Mouse (Mus musculus): Measurements from ENCODE around the gene Tmem217. TPM values are rescaled to one million over a fixed set of nuclear protein-coding genes. Genes with fewer than 3 reads are reported as not detected.

The Tmem217 gene
- polyA plus RNA-seq, 1 experiment from 2014 or later = 0.51 TPM

DNA sequence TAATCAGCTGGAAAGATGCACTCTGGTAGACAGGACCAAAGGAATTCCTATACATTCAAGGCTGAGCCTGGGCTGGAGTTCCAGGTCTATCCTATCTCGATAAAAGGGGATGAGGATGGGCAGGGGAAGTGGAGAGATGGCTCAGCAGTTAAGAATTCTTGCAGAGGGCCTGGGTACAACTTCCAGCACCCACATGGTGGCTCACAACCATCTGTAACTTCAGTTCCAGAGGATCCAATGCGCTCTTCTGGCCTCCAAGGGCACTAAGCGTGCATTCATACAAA lies 55.2 kb downstream of the Tmem217 start:
- no peak for TF ChIP-seq CTCF (IDR thresholded peaks at IDR 0.05; ENCODE audit: low read depth)
- 97% methylated on average over 3 of the region's 3 CpGs for WGBS
- H3K4me2 ChIP-seq (ENCODE audit: low read length) = no peak overlapping the region
- H3K27ac ChIP-seq = no peak overlapping the region
- no peak overlapping the region for H3K9ac ChIP-seq (ENCODE audit: low read depth, low read length)
- DNase-seq (ENCODE audit: low spot score) = no peak
- no peak overlapping the region for H3K4me3 ChIP-seq (replicated peaks; ENCODE audit: low read depth, low read length)
- H3K4me1 ChIP-seq (replicated peaks; ENCODE audit: insufficient read depth, low read length) = peaks cover 6% of the 10 kb centered on the region; the same call in 1 of the 2 replicates
- no peaks in the 10 kb centered on the region for H3K27me3 ChIP-seq (ENCODE audit: insufficient read depth, low read length)
- ATAC-seq (replicated peaks; ENCODE audit: low FRiP score, low read depth) = no peak
- peaks cover 13% of the 10 kb centered on the region for H3K36me3 ChIP-seq (ENCODE audit: insufficient read depth, low read length)
- no peaks in the 10 kb centered on the region for H3K9me3 ChIP-seq (replicated peaks; ENCODE audit: low read length)

DNA sequence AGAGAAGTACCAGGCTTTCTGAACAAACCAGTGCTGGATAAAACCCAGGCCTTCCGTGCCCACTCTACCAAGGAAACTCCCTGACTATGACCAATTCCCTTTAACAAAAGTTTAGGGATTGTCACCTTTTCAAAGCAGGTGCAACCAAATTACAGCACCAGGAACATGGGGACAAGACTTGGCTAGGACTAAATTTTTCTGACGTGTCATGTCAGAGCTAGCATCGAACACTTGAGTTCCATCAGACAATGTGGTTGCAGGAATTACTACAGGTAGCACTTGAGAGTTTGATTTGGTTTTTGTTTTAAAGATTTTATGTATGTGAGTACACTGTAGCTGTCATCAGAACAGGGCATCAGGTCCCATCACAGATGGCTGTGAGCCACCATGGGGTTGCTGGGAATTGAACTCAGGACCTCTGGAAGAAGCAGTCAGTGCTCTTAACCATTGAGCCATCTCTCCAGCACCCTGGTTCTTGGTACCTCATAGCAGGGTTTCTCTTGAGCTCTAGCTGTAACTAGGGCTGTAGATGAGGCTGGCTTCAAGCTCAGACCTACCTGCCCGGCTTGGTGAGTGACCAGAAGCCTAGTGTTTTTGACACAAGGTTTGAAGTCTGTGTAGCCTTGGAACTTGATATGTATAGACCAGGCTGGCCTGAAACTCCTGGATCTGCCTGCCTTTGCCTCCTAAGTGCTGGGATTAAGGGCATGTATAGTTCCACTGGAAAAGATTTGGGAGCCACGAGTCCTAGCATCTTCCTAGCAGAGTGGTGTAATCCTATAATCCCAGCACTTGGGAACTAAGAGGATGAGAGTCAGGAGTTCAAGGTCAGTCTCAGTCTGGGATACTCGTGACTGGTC lies 55.7 kb downstream of the Tmem217 start:
- no peak for TF ChIP-seq CTCF (IDR thresholded peaks at IDR 0.05; ENCODE audit: low read depth)
- Histone ChIP-seq H3K27me3 (ENCODE audit: insufficient read depth, low read length) (no peaks in the 10 kb centered on the region), H3K36me3 (ENCODE audit: insufficient read depth, low read length) (peaks cover 13% of the 10 kb centered on the region), H3K4me3 (replicated peaks; ENCODE audit: low read depth, low read length) (no peak overlapping the region), H3K27ac (no peak overlapping the region), H3K4me1 (replicated peaks; ENCODE audit: insufficient read depth, low read length) (peaks cover 6% of the 10 kb centered on the region; the same call in 1 of the 2 replicates), H3K4me2 (ENCODE audit: low read length) (no peak overlapping the region), H3K9me3 (replicated peaks; ENCODE audit: low read length) (no peaks in the 10 kb centered on the region), H3K9ac (ENCODE audit: low read depth, low read length) (no peak overlapping the region)
- DNase-seq (ENCODE audit: low spot score) (no peak), ATAC-seq (replicated peaks; ENCODE audit: low FRiP score, low read depth) (no peak)
- WGBS = 80% methylated on average over 6 of the region's 6 CpGs

- Histone ChIP-seq H3K4me3 (replicated peaks; ENCODE audit: low read depth, low read length) (no peak overlapping the region), H3K27me3 (ENCODE audit: insufficient read depth, low read length) (no peaks in the 10 kb centered on the region), H3K4me2 (ENCODE audit: low read length) (no peak overlapping the region), H3K4me1 (replicated peaks; ENCODE audit: insufficient read depth, low read length) (peaks cover 6% of the 10 kb centered on the region; the same call in 1 of the 2 replicates), H3K36me3 (ENCODE audit: insufficient read depth, low read length) (peaks cover 13% of the 10 kb centered on the region), H3K27ac (no peak overlapping the region), H3K9me3 (replicated peaks; ENCODE audit: low read length) (no peaks in the 10 kb centered on the region), H3K9ac (ENCODE audit: low read depth, low read length) (no peak overlapping the region)
- no peak for ATAC-seq (replicated peaks; ENCODE audit: low FRiP score, low read depth)
- 59% methylated on average over 7 of the region's 8 CpGs for WGBS
- no peak for TF ChIP-seq CTCF (IDR thresholded peaks at IDR 0.05; ENCODE audit: low read depth)
- no peak for DNase-seq (ENCODE audit: low spot score)
These were observed 57.5 kb downstream of the Tmem217 start for GRCm38 (mm10) chr17:29494732-29495076.

GRCm38 (mm10) chr17:29494062-29494731 lies 58.0 kb downstream of the Tmem217 start:
- H3K4me1 ChIP-seq (replicated peaks; ENCODE audit: insufficient read depth, low read length) = peaks cover 6% of the 10 kb centered on the region; the same call in 1 of the 2 replicates
- H3K9me3 ChIP-seq (replicated peaks; ENCODE audit: low read length) = no peaks in the 10 kb centered on the region
- no peak for TF ChIP-seq CTCF (IDR thresholded peaks at IDR 0.05; ENCODE audit: low read depth)
- 63% methylated on average over 10 of the region's 10 CpGs for WGBS
- H3K4me2 ChIP-seq (ENCODE audit: low read length) = no peak overlapping the region
- no peak overlapping the region for H3K9ac ChIP-seq (ENCODE audit: low read depth, low read length)
- H3K36me3 ChIP-seq (ENCODE audit: insufficient read depth, low read length) = peaks cover 13% of the 10 kb centered on the region
- no peak for ATAC-seq (replicated peaks; ENCODE audit: low FRiP score, low read depth)
- no peak overlapping the region for H3K4me3 ChIP-seq (replicated peaks; ENCODE audit: low read depth, low read length)
- DNase-seq (ENCODE audit: low spot score) = no peak
- no peaks in the 10 kb centered on the region for H3K27me3 ChIP-seq (ENCODE audit: insufficient read depth, low read length)
- H3K27ac ChIP-seq = no peak overlapping the region; the same call in 1 of the 2 replicates

- Histone ChIP-seq H3K36me3 (ENCODE audit: insufficient read depth, low read length) (peaks cover 13% of the 10 kb centered on the region), H3K4me3 (replicated peaks; ENCODE audit: low read depth, low read length) (peak overlapping the region; percentile 96; the same call in 1 of the 2 replicates), H3K4me1 (replicated peaks; ENCODE audit: insufficient read depth, low read length) (peaks cover 6% of the 10 kb centered on the region; the same call in 1 of the 2 replicates), H3K9me3 (replicated peaks; ENCODE audit: low read length) (no peaks in the 10 kb centered on the region), H3K9ac (ENCODE audit: low read depth, low read length) (no peak overlapping the region), H3K27me3 (ENCODE audit: insufficient read depth, low read length) (no peaks in the 10 kb centered on the region), H3K27ac (peak overlapping the region; percentile 94; the same call in 1 of the 2 replicates), H3K4me2 (ENCODE audit: low read length) (peak overlapping the region; percentile 85)
- ATAC-seq (replicated peaks; ENCODE audit: low FRiP score, low read depth) = no peak
- TF ChIP-seq CTCF (IDR thresholded peaks at IDR 0.05; ENCODE audit: low read depth) = no peak
- no peak for DNase-seq (ENCODE audit: low spot score)
- WGBS = 81% methylated on average over 11 of the region's 11 CpGs
These were observed 58.7 kb downstream of the Tmem217 start for GRCm38 (mm10) chr17:29493461-29493980.

Measured in kidney, postnatal 0 days (tissue).